Comparison of ENCODE assay signal across 11 mouse cellular contexts in the genomic region with DNA sequence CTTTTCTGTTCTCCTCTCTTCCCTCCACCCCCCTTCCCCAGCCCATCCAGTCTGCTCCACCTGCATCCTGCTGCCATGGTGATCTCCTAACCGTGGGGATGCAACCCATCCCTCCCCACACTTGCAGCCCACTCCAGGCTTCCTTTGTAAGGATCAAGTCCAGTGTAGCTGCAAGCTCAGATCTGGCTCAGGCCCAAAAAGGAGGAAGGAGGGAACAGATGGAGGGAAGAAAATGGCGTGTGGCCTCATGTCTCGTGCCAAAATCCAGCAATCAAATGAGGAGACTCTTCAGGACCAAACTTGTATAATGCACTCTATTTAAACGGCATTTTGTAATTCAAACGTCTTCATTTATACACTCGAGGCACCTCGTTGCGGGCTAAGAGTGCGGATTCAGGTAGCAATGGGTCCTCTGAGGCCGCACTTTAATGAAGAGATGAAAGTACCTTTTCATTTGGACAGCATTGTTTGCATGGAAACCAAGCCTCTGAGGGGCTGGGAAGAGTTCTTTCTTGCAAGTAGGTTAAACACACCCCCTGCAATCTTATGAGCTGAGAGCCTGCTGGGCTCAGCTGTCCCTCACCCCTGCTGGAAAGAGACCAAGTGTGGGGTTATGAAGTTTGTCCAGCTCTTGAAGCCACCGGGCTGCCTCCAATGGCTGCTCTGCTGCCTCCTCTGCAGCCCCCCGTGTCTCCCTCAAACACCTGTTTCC.
DNase-seq lines count a peak whose midpoint lies in the region; ATAC-seq lines count a peak whose summit lies in the region.
"Had no signal": no experiment of that assay in that cellular context is flagged by ENCODE, and none has a peak within 500 bp of the region (broad histone marks: within the 10 kb centered on the region; RNA-seq: fewer than 3 reads in every experiment).

No protein-coding gene starts in this region.

- no peak for DNase-seq in limb, embryonic 10.5 days (ENCODE audit: low spot score)
- peak; percentile 75 to 80 for DNase-seq in cerebellum, postnatal 25 days
- DNase-seq in left cerebral cortex, postnatal 14 days (ENCODE audit: low spot score in 2 of 2): peak; percentile 70 to 73
- peak; percentile 49 for DNase-seq in right cerebral cortex, adult 18-20 months
- DNase-seq in adrenal gland, adult 8-10 months: no peak
- no peak for DNase-seq in testis, postnatal 14 days (ENCODE audit: low spot score)
- DNase-seq in ovary, postnatal 10 days (ENCODE audit: low spot score): no peak
- DNase-seq: adrenal gland, postnatal 25 days; liver, postnatal 0 days; thymus, adult 2 months had no signal

- no peak overlapping the region for H3K27ac ChIP-seq in limb, embryonic 13.5 days
- no peak overlapping the region for H3K27ac ChIP-seq in limb, embryonic 10.5 days

- peaks cover 21% of the 10 kb centered on the region for H3K4me1 ChIP-seq in limb, embryonic 13.5 days
- H3K4me1 ChIP-seq in limb, embryonic 10.5 days: 0 out of 2 replicates have a peak, but pooled peaks cover 5% of the 10 kb centered on the region

- peaks cover 17% of the 10 kb centered on the region for H3K27me3 ChIP-seq in limb, embryonic 13.5 days
- H3K27me3 ChIP-seq in limb, embryonic 10.5 days (ENCODE audit: low read depth, poor library complexity, severe bottlenecking): peaks cover 5% of the 10 kb centered on the region

- intact Hi-C loops in left cerebral cortex, postnatal 14 days (cut with DNase I): loop anchor here (5.0 kb wide), 1 partner anchor 150 kb away; no protein-coding TSS in a partner anchor

- H3K9ac ChIP-seq in limb, embryonic 13.5 days: no peak overlapping the region
- H3K9ac ChIP-seq: liver, postnatal 0 days had no signal

- H3K9me3 ChIP-seq in limb, embryonic 13.5 days: no peaks in the 10 kb centered on the region
- no peaks in the 10 kb centered on the region for H3K9me3 ChIP-seq in limb, embryonic 10.5 days (replicated peaks)

- H3K4me3 ChIP-seq in limb, embryonic 13.5 days: no peak overlapping the region
- no peak overlapping the region for H3K4me3 ChIP-seq in limb, embryonic 10.5 days

- H3K36me3 ChIP-seq in limb, embryonic 13.5 days: no peaks in the 10 kb centered on the region
- no peaks in the 10 kb centered on the region for H3K36me3 ChIP-seq in limb, embryonic 10.5 days

- 0 out of 2 replicates have a peak overlapping the region, but pooled peaks have one; percentile 1 for H3K4me2 ChIP-seq in limb, embryonic 13.5 days (replicated peaks)

- 51% methylated on average over 12 of the region's 12 CpGs for WGBS in limb, embryonic 13.5 days
- WGBS in limb, embryonic 10.5 days: 86% methylated on average over 12 of the region's 12 CpGs

- peak; percentile 75 for ATAC-seq in limb, embryonic 13.5 days (ENCODE audit: low FRiP score, low read depth)
- ATAC-seq: liver, postnatal 0 days had no signal

Comparison
In these comparisons a context has a peak if more than half of its experiments do, and no peak if none do; other contexts are left out.
1. DNase-seq: peak in cerebellum, postnatal 25 days (2 of 2), left cerebral cortex, postnatal 14 days (2 of 2) and right cerebral cortex, adult 18-20 months (single experiment); none in limb, embryonic 10.5 days (single experiment), adrenal gland, adult 8-10 months (single experiment), testis, postnatal 14 days (single experiment) and ovary, postnatal 10 days (single experiment).